Mouse (Mus musculus) right cerebral cortex, postnatal 10 days (tissue): Measurements from ENCODE around the gene Defb36.
A peak's percentile ranks its signal among the peaks of the same experiment; 100 is the strongest.

Experiments
- DNase-seq, 2 experiments: peaks; one replicate each; pipeline ENCODE4 v3.0.0; 2021; ENCODE audit warnings: low spot score in 2 of 2

Defb36 gene

DNA sequence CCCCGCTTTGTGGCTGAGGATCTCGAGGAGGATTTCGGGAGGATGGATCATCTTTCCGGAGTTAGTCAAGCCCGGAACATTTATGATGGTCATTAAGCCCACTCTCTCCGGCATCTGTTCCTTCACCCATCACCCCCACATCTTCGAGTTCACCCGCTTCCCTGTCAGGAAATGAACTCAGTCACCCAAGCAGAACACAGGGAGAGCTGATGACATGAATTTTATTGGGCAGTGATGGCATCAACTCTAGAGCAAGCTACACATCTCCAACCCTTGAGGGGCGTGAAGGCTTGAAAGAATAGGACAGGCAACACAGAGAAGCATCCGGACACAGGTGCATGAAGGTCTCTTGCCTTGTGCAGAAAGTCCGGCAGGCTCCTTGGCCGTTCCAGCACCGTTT, 18.0 kb downstream of the Defb36 start:
- no peak for DNase-seq

GRCm38 (mm10) chr2:152622953-152623352, 18.8 kb downstream of the Defb36 start, which contains the start of gene Defb25:
TSS of gene Defb25 (minus strand) at chr2:152623053.
- no peak for DNase-seq

DNA sequence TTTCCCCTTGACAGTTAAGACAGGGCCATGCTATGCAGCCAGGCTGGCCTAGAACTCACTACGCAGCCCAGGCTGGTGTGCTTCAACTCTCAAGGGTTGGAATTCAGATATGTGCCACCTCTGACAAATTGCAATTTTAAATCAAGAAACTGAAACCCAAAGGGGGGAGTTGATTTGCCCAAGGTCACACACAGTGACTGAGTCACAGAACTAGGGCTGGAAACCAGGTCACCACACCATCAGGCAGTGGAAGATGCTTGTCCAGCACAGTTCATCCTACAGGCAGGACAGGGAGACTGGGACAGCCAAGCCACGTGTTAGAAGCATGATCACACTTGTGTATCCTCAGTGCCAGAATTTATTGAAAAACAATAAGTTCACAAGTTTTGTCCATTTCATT, 20.4 kb downstream of the Defb36 start:
- DNase-seq, result no peak

DNA sequence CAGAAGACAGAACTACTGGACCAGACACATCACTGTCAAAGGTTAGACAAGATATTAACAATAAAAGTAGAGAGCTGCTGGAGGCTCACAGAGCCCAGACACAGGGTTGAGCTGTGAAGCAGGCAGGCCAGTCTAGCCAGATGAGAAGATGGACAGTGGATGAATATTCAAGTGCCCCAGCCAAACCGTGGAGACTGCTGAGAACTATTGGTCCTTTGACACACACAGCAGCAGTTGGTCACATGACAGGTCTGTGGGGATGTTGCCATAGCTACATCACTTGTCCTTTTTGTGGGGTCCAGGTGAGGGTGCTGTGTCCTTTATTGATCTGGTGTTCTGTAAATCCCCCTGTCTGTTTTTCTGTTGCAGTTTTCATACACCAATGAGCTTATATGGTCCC, 21.1 kb downstream of the Defb36 start:
- DNase-seq, result no peak

GRCm38 (mm10) chr2:152626774-152627591, 22.9 kb downstream of the Defb36 start, which contains the start of gene Rem1:
TSS of gene Rem1 (plus strand) at chr2:152626951.
- no peak for DNase-seq

GRCm38 (mm10) chr2:152628066-152628465, 23.9 kb downstream of the Defb36 start:
- DNase-seq, result no peak

DNA sequence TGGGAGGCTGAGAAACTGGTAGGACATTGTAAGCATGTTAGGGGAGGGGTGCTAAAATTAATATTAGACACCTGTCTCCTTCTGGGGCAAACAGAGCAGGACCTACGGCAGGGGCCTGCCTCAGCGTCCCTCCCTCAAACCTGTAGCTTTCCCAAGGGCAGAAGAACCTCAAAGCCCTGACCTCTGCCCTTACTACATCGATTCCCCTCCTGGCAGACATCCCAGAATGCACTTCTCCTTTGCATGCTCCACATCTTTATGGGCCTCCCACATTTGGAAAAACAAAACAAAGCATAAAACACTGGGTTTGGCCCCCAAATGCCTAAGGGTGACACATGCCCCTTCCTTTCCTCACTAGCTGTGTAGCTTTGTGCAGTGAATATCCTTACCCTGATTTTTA, 25.1 kb downstream of the Defb36 start:
- DNase-seq, result no peak

DNA sequence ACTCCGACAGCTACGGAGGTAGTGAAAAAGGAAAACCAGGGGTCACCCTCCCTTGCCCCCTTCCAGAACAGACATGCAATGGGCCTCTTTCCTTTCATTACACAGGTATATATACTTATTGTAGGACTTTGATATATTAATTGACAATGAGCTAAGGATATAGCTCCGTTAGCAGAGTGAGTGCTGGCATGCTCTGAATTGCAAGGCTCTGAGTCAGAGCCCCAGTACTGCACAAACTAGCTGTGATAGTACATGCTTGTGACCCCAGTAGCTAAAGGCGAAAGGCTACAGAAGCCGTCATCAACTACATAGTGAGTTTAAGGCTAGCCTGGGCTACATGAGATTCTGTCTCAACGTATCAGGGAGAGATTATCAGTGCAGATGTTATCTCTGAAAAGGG, 25.8 kb downstream of the Defb36 start:
- DNase-seq, result no peak

- no peak for DNase-seq
Measured at GRCm38 (mm10) chr2:152633334-152633733, 29.2 kb downstream of the Defb36 start.

GRCm38 (mm10) chr2:152634311-152634710, 30.2 kb downstream of the Defb36 start:
- DNase-seq, result no peak

DNA sequence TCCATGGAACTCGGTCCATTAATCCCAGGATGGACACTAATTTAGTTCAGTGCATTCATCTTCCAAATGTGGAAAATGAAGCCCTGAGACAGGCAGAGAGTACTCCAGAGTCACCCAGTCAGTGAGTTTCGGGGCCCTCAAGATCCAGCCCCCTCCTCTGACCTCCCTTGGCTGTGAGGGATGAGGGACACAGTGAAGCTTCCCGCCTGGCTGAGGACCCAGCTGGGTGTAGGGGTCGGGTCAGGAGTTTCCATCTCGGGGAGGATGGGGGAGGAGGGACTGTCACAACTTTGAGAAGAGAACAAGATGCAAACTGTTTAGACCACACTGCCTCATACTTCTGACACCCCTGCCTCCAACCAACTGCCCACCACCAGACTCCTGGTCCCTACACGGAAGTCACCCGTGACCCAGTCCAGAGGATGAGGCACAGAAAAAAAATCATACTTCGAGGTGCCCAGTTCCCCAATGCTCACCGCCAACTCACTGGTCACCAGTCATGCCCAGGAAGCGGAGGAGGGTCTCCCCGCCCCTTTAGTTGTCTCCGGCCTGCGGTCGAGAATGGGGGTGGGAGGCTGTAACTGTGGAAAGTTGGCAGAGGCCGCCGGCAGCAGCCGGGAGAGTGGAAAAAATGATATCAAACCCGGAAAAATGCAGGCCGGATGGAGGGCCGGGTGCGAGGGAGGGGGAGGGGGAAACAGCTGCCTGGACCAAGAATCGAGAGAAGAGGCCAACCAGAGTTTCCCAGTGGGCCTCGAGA, 32.3 kb downstream of the Defb36 start:
- no peak for DNase-seq

GRCm38 (mm10) chr2:152637006-152637322, 32.8 kb downstream of the Defb36 start:
- DNase-seq, result no peak

DNA sequence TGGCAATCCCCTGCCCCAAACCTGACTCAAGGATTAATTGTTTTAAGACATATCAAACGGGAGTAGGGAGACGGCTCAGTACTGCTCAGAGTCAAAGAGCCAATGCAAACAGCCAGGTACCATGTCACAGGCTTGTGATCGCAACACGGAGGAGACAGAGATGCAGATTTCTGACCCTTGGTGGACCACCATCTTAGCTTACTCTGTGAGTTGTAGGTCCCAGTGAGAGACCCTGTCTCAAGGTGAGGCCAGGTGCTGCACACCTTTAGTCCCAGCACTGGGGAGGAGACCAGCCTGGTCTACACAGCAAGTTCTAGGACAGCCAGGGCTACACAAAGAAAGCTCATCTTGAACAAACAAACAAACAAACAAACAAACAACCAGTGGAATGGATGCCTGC, 33.3 kb downstream of the Defb36 start:
- no peak for DNase-seq

DNA sequence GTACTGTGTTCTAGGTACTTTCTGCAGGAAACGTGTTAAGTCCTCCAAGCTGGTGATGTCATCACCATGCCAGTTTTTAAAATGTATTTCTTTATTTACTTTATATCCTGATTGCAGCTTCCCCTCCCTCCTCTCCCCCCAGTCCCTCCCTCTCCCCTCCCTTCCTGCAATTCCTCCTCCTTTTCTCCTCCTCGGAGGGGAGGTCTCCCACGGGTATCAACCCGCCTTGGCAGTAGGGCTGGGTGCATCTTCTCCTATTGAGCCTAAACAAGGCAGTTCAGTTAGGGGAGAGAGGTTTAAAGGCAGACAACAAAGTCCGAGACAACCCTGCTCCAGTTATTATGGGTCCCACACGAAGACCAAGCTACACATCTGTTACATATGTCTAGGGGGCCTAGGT, 34.7 kb downstream of the Defb36 start:
- no peak for DNase-seq

DNA sequence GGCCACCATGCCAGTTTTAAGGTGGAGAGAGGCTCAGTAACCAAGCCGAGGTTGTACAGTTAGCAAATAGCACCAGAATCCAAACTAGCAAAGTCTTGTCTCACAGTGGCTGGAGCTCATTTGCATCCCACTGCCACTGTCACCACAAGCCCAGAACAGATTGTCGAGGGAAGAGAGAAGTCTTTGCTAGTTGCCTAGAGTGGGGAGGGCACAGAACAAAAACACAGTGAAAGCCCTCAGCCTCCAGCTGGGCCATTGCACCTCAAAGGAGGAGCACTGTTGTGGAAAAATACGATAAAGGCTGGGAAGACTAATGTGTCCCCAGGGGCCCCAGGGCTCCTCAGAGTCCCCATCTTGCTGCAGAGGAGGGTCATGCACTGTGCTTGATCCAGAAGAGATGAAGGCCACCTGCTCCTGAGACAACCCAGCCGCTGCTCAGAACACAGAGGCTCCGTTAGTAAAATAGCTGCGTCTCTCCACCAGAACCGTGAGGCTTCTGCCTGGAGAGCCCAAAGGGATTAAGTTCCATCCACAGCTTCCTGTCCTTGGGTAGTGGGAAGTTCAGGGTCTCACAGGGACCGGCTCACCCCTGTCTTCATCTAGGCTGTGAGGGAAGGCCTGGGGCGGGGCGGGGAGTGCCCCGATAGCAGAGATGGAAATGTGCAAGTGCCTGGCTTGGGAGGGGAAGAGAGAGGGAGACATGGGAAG, 35.4 kb downstream of the Defb36 start:
- no peak for DNase-seq

GRCm38 (mm10) chr2:152652901-152653620, 48.9 kb downstream of the Defb36 start:
- no peak for DNase-seq

GRCm38 (mm10) chr2:152653874-152654715, 50.0 kb downstream of the Defb36 start:
- DNase-seq, result peak; percentile 87 to 95

- no peak for DNase-seq
Measured at GRCm38 (mm10) chr2:152657398-152657797, 53.3 kb downstream of the Defb36 start.

- DNase-seq, result no peak
Measured at GRCm38 (mm10) chr2:152661163-152661562, 57.0 kb downstream of the Defb36 start.
